Mouse (Mus musculus) midbrain, embryonic 14.5 days (tissue): ENCODE measurements around the gene Cetn3. TPM values are rescaled to one million over a fixed set of nuclear protein-coding genes. Genes with fewer than 3 reads are reported as not detected.

Experiments
- ATAC-seq: fragments of 200-750 bp; cut with Nextera tagmentation; 2 replicates; pipeline ENCODE4 v1.8.0; 2017; ENCODE audit warnings: moderate number of reproducible peaks, moderate library complexity; ENCODE audit not compliant: low FRiP score, low TSS enrichment
- DNase-seq: peaks from one replicate; pipeline ENCODE4 v3.0.0-alpha.2; 2015
- H3K27ac ChIP-seq: fragments of 300-500 bp; sonication (generic); replicated peaks from 2 replicates; pipeline ENCODE4 v1.5.1; 2014; ENCODE audit warnings: mild to moderate bottlenecking, low read depth, low read length, moderate library complexity
- H3K27me3 ChIP-seq: fragments of 300-500 bp; sonication (generic); 2 replicates; pipeline ENCODE4 v1.6.1; 2014; ENCODE audit warnings: low read length, control low read depth, mixed read lengths; ENCODE audit not compliant: control insufficient read depth, insufficient read depth
- H3K36me3 ChIP-seq: fragments of 300-500 bp; sonication (generic); 2 replicates; pipeline ENCODE4 v1.6.1; 2014; ENCODE audit warnings: low read length, control low read depth; ENCODE audit not compliant: control insufficient read depth, insufficient read depth
- H3K4me1 ChIP-seq: fragments of 300-500 bp; sonication (generic); 2 replicates; pipeline ENCODE4 v1.6.1; 2014; ENCODE audit warnings: mild to moderate bottlenecking, antibody characterized with exemption, low read length, control low read depth; ENCODE audit not compliant: control insufficient read depth, insufficient read depth
- H3K4me2 ChIP-seq: fragments of 300-500 bp; sonication (generic); 2 replicates; pipeline ENCODE4 v1.6.1; 2014; ENCODE audit warnings: mild to moderate bottlenecking, low read length, moderate library complexity
- H3K4me3 ChIP-seq: fragments of 300-500 bp; sonication (generic); replicated peaks from 2 replicates; pipeline ENCODE4 v1.5.1; 2014; ENCODE audit warnings: low read depth, low read length
- H3K9ac ChIP-seq: fragments of 300-500 bp; sonication (generic); replicated peaks from 2 replicates; pipeline ENCODE4 v1.6.1; 2014; ENCODE audit warnings: mild to moderate bottlenecking, low read length, moderate library complexity
- H3K9me3 ChIP-seq: fragments of 300-500 bp; sonication (generic); 2 replicates; pipeline ENCODE4 v1.6.1; 2016; ENCODE audit warnings: low read length, control low read depth, mixed read lengths; ENCODE audit not compliant: control insufficient read depth
- WGBS: fragments of 180-500 bp; shearing (Covaris S2); extraction: QIAGEN DNeasy Blood & Tissue Kit; methylation state at CpG from one replicate; pipeline ENCODE4 v1.1.7; 2014; 5-methylcytosine and 5-hydroxymethylcytosine counted together
- polyA plus RNA-seq: library from polyadenylated mRNA; unstranded; fragments of >200 nt; fragmentation: Nextera tagmentation; extraction: Ambion mirVana; gene quantifications from 2 replicates; pipeline ENCODE4 v1.2.1, GENCODE M21; 2014

The Cetn3 gene
- polyA plus RNA-seq, 1 experiment from 2014 or later: 261 TPM

DNA sequence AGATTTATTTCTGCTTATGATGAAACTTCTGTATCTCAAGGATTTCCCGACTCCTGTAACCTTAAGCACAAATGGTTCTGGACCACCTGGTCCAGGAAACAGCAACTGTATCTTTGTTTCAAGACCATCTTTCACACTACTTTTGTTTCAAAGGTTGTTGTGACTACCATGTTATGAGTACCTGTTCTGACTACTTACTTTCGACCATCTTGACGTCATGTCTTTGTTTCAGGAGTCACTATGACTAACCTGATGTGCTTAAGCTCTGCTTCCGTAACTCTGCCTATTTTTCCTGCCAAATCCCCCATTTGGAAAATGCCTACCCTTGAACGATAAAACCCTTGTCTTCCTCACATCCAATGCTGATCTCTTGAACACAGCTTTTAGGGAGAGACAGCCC is 55.1 kb downstream of the Cetn3 start:
- no peak for ATAC-seq
- H3K4me1 ChIP-seq: 0 out of 2 replicates have a peak, but pooled peaks cover 2% of the 10 kb centered on the region
- H3K36me3 ChIP-seq: no peaks in the 10 kb centered on the region
- H3K4me2 ChIP-seq: no peak overlapping the region
- 85% methylated on average over 5 of the region's 5 CpGs for WGBS
- H3K9ac ChIP-seq: no peak overlapping the region
- no peak overlapping the region for H3K4me3 ChIP-seq
- no peak overlapping the region for H3K27ac ChIP-seq
- DNase-seq: no peak
- no peaks in the 10 kb centered on the region for H3K27me3 ChIP-seq
- no peaks in the 10 kb centered on the region for H3K9me3 ChIP-seq

DNA sequence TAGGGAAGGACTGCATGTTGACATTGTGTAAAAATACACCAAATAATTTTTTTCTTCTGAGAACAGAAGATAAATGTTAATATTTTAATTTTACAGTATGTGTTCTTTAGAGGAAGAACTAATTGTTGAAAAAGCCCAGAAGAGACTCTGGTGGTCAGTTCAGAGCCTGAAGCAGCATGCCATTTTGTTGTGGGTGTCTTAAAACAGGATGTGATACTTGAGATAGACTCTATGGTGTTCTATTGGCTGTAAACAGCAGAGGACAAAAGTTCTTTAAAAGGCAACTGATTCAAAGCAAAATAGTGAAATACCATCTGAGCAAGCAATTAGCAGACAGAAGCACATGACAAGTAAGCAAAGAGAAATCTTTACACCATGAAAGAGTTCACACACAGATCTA is 56.1 kb downstream of the Cetn3 start:
- DNase-seq (no peak), ATAC-seq (no peak)
- no peaks in the 10 kb centered on the region for H3K27me3 ChIP-seq
- H3K4me1 ChIP-seq: 0 out of 2 replicates have a peak, but pooled peaks cover 4% of the 10 kb centered on the region
- H3K9ac ChIP-seq: no peak overlapping the region
- H3K4me3 ChIP-seq: no peak overlapping the region
- H3K27ac ChIP-seq: no peak overlapping the region
- no peaks in the 10 kb centered on the region for H3K36me3 ChIP-seq
- no peaks in the 10 kb centered on the region for H3K9me3 ChIP-seq
- H3K4me2 ChIP-seq: no peak overlapping the region

DNA sequence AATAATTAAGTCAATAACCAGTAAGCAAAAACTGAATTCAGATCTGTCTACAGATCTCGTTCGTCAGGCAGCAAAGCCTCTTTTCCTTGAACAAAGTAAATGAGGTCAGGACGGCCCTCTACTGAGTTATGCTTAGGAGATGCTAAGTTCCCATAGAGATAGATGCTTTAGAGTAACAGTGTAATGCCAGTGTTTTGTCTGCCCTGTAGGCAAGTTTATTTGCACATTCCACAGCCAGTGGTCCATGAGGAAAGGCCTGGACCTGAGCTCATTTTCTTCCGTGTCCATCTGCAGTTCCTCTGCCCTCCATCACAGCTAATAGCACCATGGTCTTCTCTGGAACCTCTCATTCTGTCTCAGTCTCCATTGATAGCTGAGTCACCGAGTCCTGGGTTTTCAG is 57.4 kb downstream of the Cetn3 start:
- 0 out of 2 replicates have a peak, but pooled peaks cover 4% of the 10 kb centered on the region for H3K4me1 ChIP-seq
- 69% methylated on average over 5 of the region's 5 CpGs for WGBS
- H3K4me2 ChIP-seq: no peak overlapping the region
- H3K9me3 ChIP-seq: no peaks in the 10 kb centered on the region
- H3K36me3 ChIP-seq: no peaks in the 10 kb centered on the region
- H3K27me3 ChIP-seq: no peaks in the 10 kb centered on the region
- DNase-seq: no peak
- no peak overlapping the region for H3K4me3 ChIP-seq
- ATAC-seq: no peak
- H3K9ac ChIP-seq: no peak overlapping the region
- no peak overlapping the region for H3K27ac ChIP-seq

DNA sequence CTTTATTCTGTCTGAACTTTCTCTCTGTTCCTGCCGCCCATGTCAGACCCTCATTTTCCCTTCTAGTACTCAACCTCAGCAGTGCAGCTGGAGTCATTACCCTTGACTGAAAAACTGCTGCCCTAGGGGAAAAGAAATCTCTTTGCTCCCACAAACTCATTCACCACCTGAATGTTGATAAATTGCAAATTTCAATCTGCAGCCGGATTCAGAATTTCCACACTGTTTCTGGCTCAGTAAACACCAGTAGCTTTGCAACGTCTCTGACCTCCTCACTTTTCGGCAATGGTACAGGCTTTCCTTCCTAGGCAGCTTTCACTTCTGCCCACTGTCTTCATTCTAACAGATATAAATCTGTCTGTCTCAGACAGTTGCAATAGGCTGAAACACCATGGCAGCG is 57.8 kb downstream of the Cetn3 start:
- WGBS: 74% methylated on average over 5 of the region's 5 CpGs
- H3K9me3 ChIP-seq: no peaks in the 10 kb centered on the region
- no peaks in the 10 kb centered on the region for H3K36me3 ChIP-seq
- ATAC-seq (no peak), DNase-seq (no peak)
- H3K4me1 ChIP-seq: 0 out of 2 replicates have a peak, but pooled peaks cover 4% of the 10 kb centered on the region
- H3K4me2 ChIP-seq: no peak overlapping the region
- no peak overlapping the region for H3K9ac ChIP-seq
- H3K27me3 ChIP-seq: no peaks in the 10 kb centered on the region
- H3K4me3 ChIP-seq: no peak overlapping the region
- H3K27ac ChIP-seq: no peak overlapping the region

DNA sequence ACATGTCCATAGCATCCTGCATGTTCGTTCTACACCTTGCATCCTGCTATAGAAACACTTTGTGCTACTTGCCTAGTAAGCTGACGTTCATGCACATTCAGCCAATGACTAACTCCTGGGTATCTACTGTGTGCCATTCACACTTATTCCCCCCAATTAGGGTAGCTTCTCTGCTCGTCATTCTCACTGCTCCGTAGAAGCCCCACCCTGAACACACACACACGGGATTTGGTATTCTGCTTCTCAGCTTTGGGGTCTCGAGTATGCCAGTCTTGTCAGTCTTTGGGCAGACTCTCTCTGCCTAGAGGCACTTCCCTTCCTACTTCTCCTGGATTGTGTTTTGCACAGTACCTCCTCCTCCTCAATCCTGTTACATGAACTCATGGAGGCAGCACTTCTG is 59.4 kb downstream of the Cetn3 start:
- DNase-seq: no peak
- H3K27ac ChIP-seq: no peak overlapping the region
- no peak for ATAC-seq
- H3K4me1 ChIP-seq: 0 out of 2 replicates have a peak, but pooled peaks cover 4% of the 10 kb centered on the region
- H3K9ac ChIP-seq: no peak overlapping the region
- no peak overlapping the region for H3K4me2 ChIP-seq
- H3K36me3 ChIP-seq: no peaks in the 10 kb centered on the region
- H3K4me3 ChIP-seq: no peak overlapping the region
- no peaks in the 10 kb centered on the region for H3K9me3 ChIP-seq
- 69% methylated on average over 6 of the region's 6 CpGs for whole genome bisulfite sequencing
- H3K27me3 ChIP-seq: no peaks in the 10 kb centered on the region

Other genes starting within 250 kb of the Cetn3 start
- gene Adgrv1, start 149.9 kb upstream of the Cetn3 start, polyA plus RNA-seq: 9.4 and 16.7 TPM in 2 replicates
- 16.6 and 25.8 TPM in 2 replicates for gene Lysmd3, start 125.4 kb upstream of the Cetn3 start, polyA plus RNA-seq
- 1.9 and 3.3 TPM in 2 replicates for gene Polr3g, start 72.1 kb upstream of the Cetn3 start, polyA plus RNA-seq
- 34.1 and 35.1 TPM in 2 replicates for gene Mblac2, start 71.7 kb upstream of the Cetn3 start, polyA plus RNA-seq